Mouse (Mus musculus) heart, embryonic 16.5 days (tissue): ENCODE results near the gene Smlr1. TPM values are rescaled to one million over a fixed set of nuclear protein-coding genes. Genes with fewer than 3 reads are reported as not detected.

ENCODE experiments used
- ATAC-seq: fragments of 200-750 bp; cut with Nextera tagmentation; replicated peaks from 2 replicates; pipeline ENCODE4 v1.8.0; 2017; ENCODE audit warnings: moderate number of reproducible peaks; ENCODE audit not compliant: insufficient read depth, low FRiP score; ENCODE audit errors: extremely low read depth
- H3K27ac ChIP-seq: fragments of 300-500 bp; sonication (generic); 2 replicates; pipeline ENCODE4 v1.5.1; 2014; ENCODE audit warnings: mild to moderate bottlenecking, low read length, control low read depth, moderate library complexity
- H3K27me3 ChIP-seq: fragments of 300-500 bp; sonication (generic); 2 replicates; pipeline ENCODE4 v1.6.1; 2014; ENCODE audit warnings: low read length, mixed read lengths; ENCODE audit not compliant: control insufficient read depth, insufficient read depth
- H3K36me3 ChIP-seq: fragments of 300-500 bp; sonication (generic); 2 replicates; pipeline ENCODE4 v1.6.1; 2014; ENCODE audit not compliant: control insufficient read depth, insufficient read depth
- H3K4me1 ChIP-seq: fragments of 300-500 bp; sonication (generic); 2 replicates; pipeline ENCODE4 v1.6.1; 2014; ENCODE audit warnings: low read length, mixed read lengths; ENCODE audit not compliant: control insufficient read depth, insufficient read depth
- H3K4me2 ChIP-seq: fragments of 300-500 bp; sonication (generic); 2 replicates; pipeline ENCODE4 v1.6.1; 2014; ENCODE audit warnings: low read depth, mild to moderate bottlenecking, control low read depth, low read length
- H3K4me3 ChIP-seq: fragments of 300-500 bp; sonication (generic); 2 replicates; pipeline ENCODE4 v1.5.1; 2014; ENCODE audit warnings: mild to moderate bottlenecking, control low read depth, low read length
- H3K9ac ChIP-seq: fragments of 300-500 bp; sonication (generic); 2 replicates; pipeline ENCODE4 v1.6.1; 2014; ENCODE audit warnings: low read length, control low read depth
- H3K9me3 ChIP-seq: fragments of 300-500 bp; sonication (generic); replicated peaks from 2 replicates; pipeline ENCODE4 v1.6.1; 2016; ENCODE audit warnings: low read length; ENCODE audit not compliant: control insufficient read depth
- WGBS: fragments of 180-500 bp; shearing (Covaris S2); extraction: QIAGEN DNeasy Blood & Tissue Kit; methylation state at CpG from one replicate; pipeline ENCODE4 v1.1.7; 2014; 5-methylcytosine and 5-hydroxymethylcytosine counted together
- polyA plus RNA-seq: library from polyadenylated mRNA; unstranded; fragments of >200 nt; fragmentation: Nextera tagmentation; extraction: Ambion mirVana; gene quantifications from 2 replicates; pipeline ENCODE4 v1.2.1, GENCODE M21; 2015

Smlr1 gene
- polyA plus RNA-seq, 1 experiment from 2014 or later = not detected

- H3K27ac ChIP-seq = no peak overlapping the region
Observed at GRCm38 (mm10) chr10:25520428-25520827, 15.6 kb downstream of the Smlr1 start.

GRCm38 (mm10) chr10:25519954-25520353 lies 16.1 kb downstream of the Smlr1 start:
- Histone ChIP-seq H3K27ac (no peak overlapping the region), H3K4me3 (no peak overlapping the region), H3K27me3 (no peaks in the 10 kb centered on the region), H3K36me3 (peaks cover 25% of the 10 kb centered on the region), H3K4me2 (no peak overlapping the region), H3K9ac (no peak overlapping the region), H3K4me1 (no peaks in the 10 kb centered on the region), H3K9me3 (no peaks in the 10 kb centered on the region)
- 0 out of 2 replicates have a peak, but pooled peaks have one; percentile 18 for ATAC-seq
- 58% methylated on average over 3 of the region's 3 CpGs for WGBS

More at GRCm38 (mm10) chr10:25520428-25520827, 15.6 kb downstream of the Smlr1 start:
- 64% methylated on average over 5 of the region's 5 CpGs for WGBS
- H3K36me3 ChIP-seq = peaks cover 21% of the 10 kb centered on the region
- no peaks in the 10 kb centered on the region for H3K4me1 ChIP-seq
- H3K9me3 ChIP-seq = no peaks in the 10 kb centered on the region
- no peak overlapping the region for H3K4me3 ChIP-seq
- ATAC-seq = peak; percentile 55; the same call in 1 of the 2 replicates
- H3K27me3 ChIP-seq = no peaks in the 10 kb centered on the region
- H3K9ac ChIP-seq = no peak overlapping the region
- H3K4me2 ChIP-seq = no peak overlapping the region

- no peaks in the 10 kb centered on the region for H3K27me3 ChIP-seq
- H3K4me1 ChIP-seq = no peaks in the 10 kb centered on the region
- H3K9ac ChIP-seq = no peak overlapping the region
- ATAC-seq = no peak
- no peak overlapping the region for H3K27ac ChIP-seq
- H3K36me3 ChIP-seq = peaks cover 24% of the 10 kb centered on the region
- no peak overlapping the region for H3K4me3 ChIP-seq
- no peaks in the 10 kb centered on the region for H3K9me3 ChIP-seq
- no peak overlapping the region for H3K4me2 ChIP-seq
- 71% methylated on average over 1 of the region's 1 CpGs for WGBS
Observed at GRCm38 (mm10) chr10:25513821-25514220, 22.2 kb downstream of the Smlr1 start.

- Histone ChIP-seq H3K27me3 (no peaks in the 10 kb centered on the region), H3K36me3 (peaks cover 37% of the 10 kb centered on the region), H3K4me3 (no peak overlapping the region), H3K9me3 (no peaks in the 10 kb centered on the region), H3K4me2 (no peak overlapping the region), H3K4me1 (no peaks in the 10 kb centered on the region), H3K27ac (no peak overlapping the region), H3K9ac (no peak overlapping the region)
- ATAC-seq = no peak
- 85% methylated on average over 5 of the region's 5 CpGs for WGBS
Observed at GRCm38 (mm10) chr10:25503250-25503649, 32.8 kb downstream of the Smlr1 start.

GRCm38 (mm10) chr10:25499323-25500071 lies 36.6 kb downstream of the Smlr1 start:
- peaks cover 17% of the 10 kb centered on the region for H3K36me3 ChIP-seq
- 57% methylated on average over 10 of the region's 10 CpGs for WGBS
- H3K4me2 ChIP-seq = no peak overlapping the region
- no peak overlapping the region for H3K9ac ChIP-seq
- H3K4me3 ChIP-seq = no peak overlapping the region
- H3K27ac ChIP-seq = no peak overlapping the region
- no peaks in the 10 kb centered on the region for H3K9me3 ChIP-seq
- no peaks in the 10 kb centered on the region for H3K4me1 ChIP-seq
- no peaks in the 10 kb centered on the region for H3K27me3 ChIP-seq
- ATAC-seq = no peak

- Histone ChIP-seq H3K9me3 (no peaks in the 10 kb centered on the region), H3K27me3 (no peaks in the 10 kb centered on the region), H3K36me3 (peaks cover 13% of the 10 kb centered on the region), H3K9ac (no peak overlapping the region), H3K4me2 (no peak overlapping the region), H3K4me1 (no peaks in the 10 kb centered on the region), H3K27ac (no peak overlapping the region), H3K4me3 (no peak overlapping the region)
- 19% methylated on average over 1 of the region's 1 CpGs for WGBS
- ATAC-seq = 0 out of 2 replicates have a peak, but pooled peaks have one; percentile 41
Observed at GRCm38 (mm10) chr10:25488456-25488855, 47.6 kb downstream of the Smlr1 start.

- ATAC-seq = no peak
- no peaks in the 10 kb centered on the region for H3K4me1 ChIP-seq
- H3K9me3 ChIP-seq = no peaks in the 10 kb centered on the region
- no peaks in the 10 kb centered on the region for H3K27me3 ChIP-seq
- WGBS = 57% methylated on average over 5 of the region's 5 CpGs
- no peak overlapping the region for H3K9ac ChIP-seq
- no peak overlapping the region for H3K27ac ChIP-seq
- peaks cover 12% of the 10 kb centered on the region for H3K36me3 ChIP-seq
- H3K4me3 ChIP-seq = no peak overlapping the region
- no peak overlapping the region for H3K4me2 ChIP-seq
Observed at GRCm38 (mm10) chr10:25482791-25483190, 53.3 kb downstream of the Smlr1 start.

- no peak for ATAC-seq
- WGBS = 92% methylated on average over 3 of the region's 3 CpGs
Observed at GRCm38 (mm10) chr10:25479716-25480115, 56.4 kb downstream of the Smlr1 start.

More at GRCm38 (mm10) chr10:25479716-25480115, 56.4 kb downstream of the Smlr1 start:
- H3K4me2 ChIP-seq = no peak overlapping the region
- no peak overlapping the region for H3K27ac ChIP-seq
- H3K36me3 ChIP-seq = peaks cover 12% of the 10 kb centered on the region
- H3K4me3 ChIP-seq = no peak overlapping the region
- H3K9ac ChIP-seq = no peak overlapping the region
- H3K4me1 ChIP-seq = no peaks in the 10 kb centered on the region
- H3K9me3 ChIP-seq = no peaks in the 10 kb centered on the region
- no peaks in the 10 kb centered on the region for H3K27me3 ChIP-seq
